Mouse (Mus musculus) heart, postnatal 10 days (tissue): Measurements from ENCODE around the gene Cit. TPM values are rescaled to one million over a fixed set of nuclear protein-coding genes. Genes with fewer than 3 reads are reported as not detected.
"Not testable (repeated sequence)": the region's sequence is repeated elsewhere in the genome, so short reads cannot be mapped to it uniquely, and the experiment has no call there.

Source experiments
- DNase-seq, 2 experiments: peaks; one replicate each; pipeline ENCODE4 v3.0.0; 2021
- intact Hi-C: fragments of 180-260 bp; cut with DNase I; formaldehyde crosslinking; loops from one replicate; pipeline ENCODE4 v1.15.1; 2025
- total RNA-seq, 2 experiments: library from RNA; stranded (reverse); gene quantifications; 2 replicates each; pipeline ENCODE4 v1.2.3; 2021

Cit gene
- 1 to 10 TPM; 9.6 to 9.8 TPM for total RNA-seq

GRCm38 (mm10) chr5:115844766-115845634 is at the start of gene Cit:
Gene Cit (plus strand): TSS chr5:115845278.
- DNase-seq, result peak; percentile 93 to 95
- intact Hi-C loops, result no loop called here

- peak; percentile 4 to 11 for DNase-seq
- intact Hi-C loops, result no loop called here
Measured at GRCm38 (mm10) chr5:115799016-115799894, 45.8 kb upstream of the Cit start.

GRCm38 (mm10) chr5:115799895-115800232 is 45.2 kb upstream of the Cit start:
- intact Hi-C loops, result no loop called here
- no peak for DNase-seq

GRCm38 (mm10) chr5:115812262-115812661 is 32.8 kb upstream of the Cit start:
- intact Hi-C loops, result no loop called here
- no peak for DNase-seq

DNA sequence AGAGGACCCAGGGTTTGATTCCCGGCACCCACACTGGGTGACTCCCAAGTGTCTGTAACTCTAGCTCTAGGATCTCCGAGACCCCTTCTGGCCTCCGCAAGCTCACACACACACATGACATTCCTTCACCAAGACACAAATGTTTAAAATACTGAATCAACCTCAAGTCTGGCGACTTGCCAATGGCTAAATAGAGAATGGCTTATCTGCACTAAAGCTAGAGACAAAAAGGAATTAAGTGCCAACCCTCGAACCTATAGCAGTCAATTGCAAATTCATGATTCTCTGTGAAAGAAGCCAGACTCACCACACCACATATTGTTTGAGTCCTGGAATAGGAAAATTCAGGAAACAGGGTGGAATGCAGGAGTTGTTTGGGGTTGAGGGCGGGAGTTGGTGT is 28.1 kb upstream of the Cit start:
- DNase-seq, result peak; percentile 3 to 6
- intact Hi-C loops, result no loop called here

- DNase-seq, intact Hi-C loops: not testable (repeated sequence)
Measured at GRCm38 (mm10) chr5:115817655-115818054, 27.4 kb upstream of the Cit start.

DNA sequence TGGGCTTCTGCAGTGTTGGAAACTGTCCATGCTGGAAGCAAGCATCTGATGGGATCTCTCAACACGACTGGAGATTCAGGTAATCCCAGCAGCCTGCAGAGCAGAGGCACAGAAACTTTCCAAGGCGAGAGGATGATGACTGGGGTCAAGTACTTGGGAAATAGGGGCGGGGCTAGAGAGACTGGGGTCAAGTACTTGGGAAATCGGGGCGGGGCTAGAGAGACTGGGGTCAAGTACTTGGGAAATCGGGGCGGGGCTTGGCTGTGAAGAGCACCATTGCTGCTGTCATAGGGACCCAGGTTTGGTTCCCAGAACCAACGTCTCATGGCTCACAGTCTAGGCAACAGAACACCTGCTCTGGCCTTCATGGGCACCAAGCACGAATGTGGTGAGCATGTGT is 25.1 kb upstream of the Cit start:
- intact Hi-C loops, result no loop called here
- DNase-seq, result no peak

GRCm38 (mm10) chr5:115821200-115821599 is 23.9 kb upstream of the Cit start:
- DNase-seq, result no peak
- intact Hi-C loops, result no loop called here

GRCm38 (mm10) chr5:115821910-115822309 is 23.2 kb upstream of the Cit start:
- intact Hi-C loops, result no loop called here
- DNase-seq, result no peak

GRCm38 (mm10) chr5:115832754-115833153 is 12.3 kb upstream of the Cit start:
- intact Hi-C loops, result no loop called here
- DNase-seq, result no peak

DNA sequence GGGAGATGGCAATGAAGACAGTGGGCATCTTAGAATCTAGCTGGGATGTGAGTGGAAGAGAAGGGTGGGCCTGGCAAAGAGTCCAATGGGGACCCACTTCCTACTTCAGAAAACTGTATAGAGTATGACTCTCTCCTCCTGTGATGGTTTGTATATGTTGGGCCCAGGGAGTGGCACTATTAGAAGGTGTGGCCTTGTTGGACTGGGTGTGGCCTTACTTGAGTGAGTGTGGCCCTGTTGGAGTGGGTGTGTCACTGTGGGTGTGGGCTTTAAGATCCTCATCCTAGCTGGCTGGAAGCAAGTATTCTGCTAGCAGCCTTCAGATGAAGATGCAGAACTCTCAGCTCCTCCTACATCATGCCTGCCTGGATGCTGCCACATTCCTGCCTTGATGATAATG is 11.3 kb upstream of the Cit start:
- DNase-seq, intact Hi-C loops: not testable (repeated sequence)

- no peak for DNase-seq
- intact Hi-C loops, result no loop called here
Measured at GRCm38 (mm10) chr5:115835291-115835690, 9.8 kb upstream of the Cit start.

- intact Hi-C loops, result no loop called here
- no peak for DNase-seq
Measured at GRCm38 (mm10) chr5:115838059-115838458, 7.0 kb upstream of the Cit start.

DNA sequence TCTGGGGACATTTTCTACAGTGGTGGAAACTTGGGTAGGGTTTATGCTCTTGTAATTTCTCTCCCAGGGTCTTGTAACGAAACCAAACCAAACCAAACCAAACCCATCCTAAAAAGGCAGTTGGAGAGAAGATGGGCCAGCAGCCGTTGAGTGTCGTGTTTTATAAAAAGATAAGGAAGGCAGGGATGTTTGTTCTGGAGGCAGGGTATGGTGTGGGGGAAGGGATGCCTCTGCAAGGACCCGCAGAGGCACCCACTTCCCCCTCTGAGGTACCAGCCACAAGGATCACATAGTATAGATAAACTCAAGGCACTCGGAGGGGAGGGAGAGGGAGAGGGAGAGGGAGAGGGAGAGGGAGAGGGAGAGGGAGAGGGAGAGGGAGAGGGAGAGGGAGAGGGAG is 4.6 kb upstream of the Cit start:
- DNase-seq, result no peak
- intact Hi-C loops, result no loop called here

GRCm38 (mm10) chr5:115840946-115841775 is 3.9 kb upstream of the Cit start:
- no peak for DNase-seq
- intact Hi-C loops, result no loop called here

DNA sequence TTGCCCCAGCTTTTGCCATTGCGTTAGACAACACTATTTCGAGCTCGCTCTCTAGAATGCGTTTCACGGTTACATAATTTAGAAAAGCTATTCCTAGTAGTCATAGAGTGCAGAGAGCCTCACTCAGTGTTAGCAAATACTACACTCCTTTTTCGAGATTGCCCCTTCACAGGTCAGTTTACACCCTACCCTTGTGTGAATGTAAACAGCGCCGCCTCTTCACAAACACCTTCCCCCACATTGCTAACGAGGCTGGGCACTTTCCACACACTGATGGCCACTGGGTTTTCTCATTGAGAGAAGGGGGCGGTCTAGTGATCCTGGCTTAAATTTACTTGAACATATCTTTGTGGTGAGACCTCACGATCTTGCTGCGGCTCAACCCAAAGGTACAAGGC is 711 bp upstream of the Cit start:
- intact Hi-C loops, result no loop called here
- DNase-seq, result no peak

DNA sequence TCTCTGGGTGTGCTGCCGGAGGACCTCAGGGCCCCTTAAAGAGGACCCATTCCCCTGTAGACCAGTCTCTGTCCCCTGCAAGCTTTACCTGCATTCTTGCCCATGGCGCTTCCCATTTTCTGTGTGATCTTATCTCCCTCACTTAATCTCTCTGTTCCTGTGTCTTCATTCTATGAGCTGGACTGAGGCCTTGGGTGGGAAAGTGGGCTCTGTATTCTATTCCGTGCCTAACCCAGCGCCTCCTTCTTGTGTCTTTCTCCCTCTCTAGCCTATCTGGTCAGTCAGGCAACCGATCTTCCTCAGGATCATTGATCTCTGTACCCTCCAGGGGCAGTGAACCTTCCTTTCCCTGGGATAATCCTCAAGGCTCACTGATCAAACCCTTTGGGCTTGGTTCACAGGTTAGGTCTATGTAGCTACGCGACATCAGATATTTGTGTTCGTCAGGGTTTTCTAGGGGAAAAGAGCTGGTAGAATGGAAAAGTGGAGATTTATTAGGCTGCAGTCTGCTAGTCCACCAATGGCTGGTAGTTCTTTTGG is 627 bp downstream of the Cit start:
- DNase-seq, result no peak
- intact Hi-C loops, result no loop called here

- intact Hi-C loops, result no loop called here
- no peak for DNase-seq
Measured at GRCm38 (mm10) chr5:115847166-115847565, 2.1 kb downstream of the Cit start.

DNA sequence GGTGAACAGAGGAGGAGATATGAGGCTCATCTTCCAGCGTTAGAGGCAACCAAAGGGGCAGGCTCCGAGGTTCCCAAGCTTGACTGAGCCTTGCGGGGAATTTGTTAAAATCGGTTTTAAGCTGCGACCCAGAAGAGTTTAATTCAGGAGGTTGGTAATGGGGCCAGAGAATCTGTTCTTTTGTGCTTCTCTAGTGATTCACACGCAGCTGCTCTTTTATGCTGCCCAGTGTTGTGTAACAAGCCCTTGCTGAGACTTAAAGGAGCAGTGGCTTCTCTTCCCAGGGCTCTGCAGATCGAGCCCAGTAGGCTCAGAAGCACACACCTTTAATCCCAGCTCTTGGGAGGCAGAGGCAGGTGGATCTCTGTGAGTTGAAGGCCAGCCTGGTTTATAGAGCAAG is 3.4 kb downstream of the Cit start:
- intact Hi-C loops, result no loop called here

GRCm38 (mm10) chr5:115849263-115849829 is 4.3 kb downstream of the Cit start:
- intact Hi-C loops, result no loop called here
- no peak for DNase-seq

More for the DNA sequence above, 3.4 kb downstream of the Cit start:
- DNase-seq, result no peak
